Mouse (Mus musculus): Measurements from ENCODE around the gene Dennd1b.

Dennd1b gene

GRCm38 (mm10) chr1:138962266-138963101 is 751 bp upstream of the Dennd1b start:
- in situ Hi-C loops (cut with MboI) = no loop called here

- in situ Hi-C loops (cut with MboI) = no loop called here
Measured at GRCm38 (mm10) chr1:138963868-138964458, 728 bp downstream of the Dennd1b start.

- in situ Hi-C loops (cut with MboI) = no loop called here
Measured at GRCm38 (mm10) chr1:138965069-138965468, 1.8 kb downstream of the Dennd1b start.

- in situ Hi-C loops (cut with MboI) = no loop called here
Measured at GRCm38 (mm10) chr1:138965511-138965910, 2.3 kb downstream of the Dennd1b start.

- in situ Hi-C loops (cut with MboI) = no loop called here
Measured at GRCm38 (mm10) chr1:138967450-138967849, 4.2 kb downstream of the Dennd1b start.

GRCm38 (mm10) chr1:138970053-138970452 is 6.8 kb downstream of the Dennd1b start:
- in situ Hi-C loops (cut with MboI) = no loop called here

GRCm38 (mm10) chr1:138973541-138974224 is 10.4 kb downstream of the Dennd1b start:
- in situ Hi-C loops (cut with MboI) = no loop called here

- in situ Hi-C loops (cut with MboI) = no loop called here
Measured at GRCm38 (mm10) chr1:138974836-138975235, 11.6 kb downstream of the Dennd1b start.

GRCm38 (mm10) chr1:138975945-138976344 is 12.7 kb downstream of the Dennd1b start:
- in situ Hi-C loops (cut with MboI) = no loop called here

GRCm38 (mm10) chr1:138982203-138982602 is 19.0 kb downstream of the Dennd1b start:
- in situ Hi-C loops (cut with MboI) = no loop called here

GRCm38 (mm10) chr1:138982611-138983010 is 19.4 kb downstream of the Dennd1b start:
- in situ Hi-C loops (cut with MboI) = no loop called here

- in situ Hi-C loops (cut with MboI) = no loop called here
Measured at GRCm38 (mm10) chr1:138983064-138983463, 19.8 kb downstream of the Dennd1b start.

- in situ Hi-C loops (cut with MboI) = no loop called here
Measured at GRCm38 (mm10) chr1:138983465-138983864, 20.2 kb downstream of the Dennd1b start.

GRCm38 (mm10) chr1:138984161-138984560 is 20.9 kb downstream of the Dennd1b start:
- in situ Hi-C loops (cut with MboI) = no loop called here

GRCm38 (mm10) chr1:138992384-138993138 is 29.3 kb downstream of the Dennd1b start:
- in situ Hi-C loops (cut with MboI) = no loop called here

- in situ Hi-C loops (cut with MboI) = no loop called here
Measured at GRCm38 (mm10) chr1:138995621-138996380, 32.6 kb downstream of the Dennd1b start.

- in situ Hi-C loops (cut with MboI) = no loop called here
Measured at GRCm38 (mm10) chr1:138996663-138997062, 33.4 kb downstream of the Dennd1b start.

GRCm38 (mm10) chr1:139000675-139001379 is 37.6 kb downstream of the Dennd1b start:
- in situ Hi-C loops (cut with MboI) = no loop called here

GRCm38 (mm10) chr1:139003503-139003902 is 40.3 kb downstream of the Dennd1b start:
- in situ Hi-C loops (cut with MboI) = no loop called here

- in situ Hi-C loops (cut with MboI) = no loop called here
Measured at GRCm38 (mm10) chr1:139006000-139006399, 42.8 kb downstream of the Dennd1b start.

GRCm38 (mm10) chr1:139007475-139007874 is 44.2 kb downstream of the Dennd1b start:
- in situ Hi-C loops (cut with MboI) = no loop called here

All from mature B cell (primary cell).